Mouse (Mus musculus) neural tube, embryonic 15.5 days (tissue): ENCODE measurements at regions not wholly inside any gene's neighbourhood (a gene's known extent, or its start where the extent isn't known, plus 50 kb on each side); places are given as distances from the start of the nearest gene placed in this dataset.

Experiments used
- ATAC-seq: fragments of 200-750 bp; cut with Nextera tagmentation; 2 replicates; pipeline ENCODE4 v1.8.0; 2017; ENCODE audit warnings: mild to moderate bottlenecking, moderate TSS enrichment, moderate library complexity; ENCODE audit not compliant: low FRiP score
- H3K27ac ChIP-seq: fragments of 300-500 bp; sonication (generic); replicated peaks from 2 replicates; pipeline ENCODE4 v1.5.1; 2015; ENCODE audit warnings: mild to moderate bottlenecking, inconsistent platforms
- H3K27me3 ChIP-seq: fragments of 300-500 bp; sonication (generic); replicated peaks from 2 replicates; pipeline ENCODE4 v1.6.1; 2015; ENCODE audit warnings: inconsistent platforms
- H3K36me3 ChIP-seq: fragments of 300-500 bp; sonication (generic); 2 replicates; pipeline ENCODE4 v1.6.1; 2015; ENCODE audit warnings: inconsistent platforms
- H3K4me1 ChIP-seq: fragments of 300-500 bp; sonication (generic); 2 replicates; pipeline ENCODE4 v1.6.1; 2015; ENCODE audit warnings: inconsistent platforms
- H3K4me2 ChIP-seq: fragments of 300-500 bp; sonication (generic); 2 replicates; pipeline ENCODE4 v1.6.1; 2015; ENCODE audit warnings: inconsistent platforms, mild to moderate bottlenecking, moderate library complexity
- H3K4me3 ChIP-seq: fragments of 300-500 bp; sonication (generic); replicated peaks from 2 replicates; pipeline ENCODE4 v1.5.1; 2015; ENCODE audit warnings: mild to moderate bottlenecking, inconsistent platforms
- H3K9ac ChIP-seq: fragments of 300-500 bp; sonication (generic); replicated peaks from 2 replicates; pipeline ENCODE4 v1.6.1; 2015; ENCODE audit warnings: mild to moderate bottlenecking, inconsistent platforms
- H3K9me3 ChIP-seq: fragments of 300-500 bp; sonication (generic); replicated peaks from 2 replicates; pipeline ENCODE4 v1.6.1; 2016; ENCODE audit warnings: inconsistent platforms
- WGBS: fragments of 180-500 bp; shearing (Covaris S2); methylation state at CpG from one replicate; pipeline ENCODE4 v1.1.7; 2015; ENCODE audit warnings: mixed read lengths; 5-methylcytosine and 5-hydroxymethylcytosine counted together

- Histone ChIP-seq H3K27me3 (no peaks in the 10 kb centered on the region; the same call in 1 of the 2 replicates), H3K27ac (no peak overlapping the region), H3K4me2 (no peak overlapping the region), H3K9ac (no peak overlapping the region), H3K4me3 (no peak overlapping the region), H3K9me3 (no peaks in the 10 kb centered on the region), H3K4me1 (peaks cover 13% of the 10 kb centered on the region), H3K36me3 (no peaks in the 10 kb centered on the region)
- ATAC-seq = no peak
These were observed 118.9 kb downstream of the Cyp26b1 start for GRCm38 (mm10) chr6:84474835-84475234.

GRCm38 (mm10) chr6:84473171-84473570, 120.5 kb downstream of the Cyp26b1 start:
- 73% methylated on average over 3 of the region's 3 CpGs for WGBS
- no peaks in the 10 kb centered on the region for H3K36me3 ChIP-seq
- no peak overlapping the region for H3K27ac ChIP-seq
- no peak overlapping the region for H3K9ac ChIP-seq
- H3K9me3 ChIP-seq = no peaks in the 10 kb centered on the region
- H3K4me3 ChIP-seq = no peak overlapping the region
- ATAC-seq = no peak
- no peaks in the 10 kb centered on the region for H3K27me3 ChIP-seq
- H3K4me2 ChIP-seq = no peak overlapping the region
- peaks cover 13% of the 10 kb centered on the region for H3K4me1 ChIP-seq

GRCm38 (mm10) chr6:84472287-84472686, 121.4 kb downstream of the Cyp26b1 start:
- ATAC-seq = no peak
- no peaks in the 10 kb centered on the region for H3K36me3 ChIP-seq
- peaks cover 11% of the 10 kb centered on the region for H3K4me1 ChIP-seq
- no peak overlapping the region for H3K4me3 ChIP-seq
- no peak overlapping the region for H3K4me2 ChIP-seq
- H3K27ac ChIP-seq = no peak overlapping the region
- no peak overlapping the region for H3K9ac ChIP-seq
- WGBS = 24% methylated on average over 3 of the region's 3 CpGs
- H3K9me3 ChIP-seq = no peaks in the 10 kb centered on the region
- no peaks in the 10 kb centered on the region for H3K27me3 ChIP-seq

GRCm38 (mm10) chr6:84467319-84467718, 126.4 kb downstream of the Cyp26b1 start:
- Histone ChIP-seq H3K27me3 (no peaks in the 10 kb centered on the region), H3K9me3 (no peaks in the 10 kb centered on the region), H3K27ac (no peak overlapping the region), H3K4me3 (no peak overlapping the region), H3K4me2 (no peak overlapping the region), H3K9ac (no peak overlapping the region), H3K36me3 (no peaks in the 10 kb centered on the region), H3K4me1 (0 out of 2 replicates have a peak, but pooled peaks cover 4% of the 10 kb centered on the region)
- WGBS = 92% methylated on average over 3 of the region's 3 CpGs
- ATAC-seq = no peak

- 0 out of 2 replicates have a peak, but pooled peaks cover 4% of the 10 kb centered on the region for H3K4me1 ChIP-seq
These were observed 127.5 kb downstream of the Cyp26b1 start for GRCm38 (mm10) chr6:84466223-84466622.

GRCm38 (mm10) chr6:84465596-84465995, 128.1 kb downstream of the Cyp26b1 start:
- ATAC-seq = no peak
- Histone ChIP-seq H3K9me3 (no peaks in the 10 kb centered on the region), H3K4me1 (0 out of 2 replicates have a peak, but pooled peaks cover 4% of the 10 kb centered on the region), H3K27me3 (no peaks in the 10 kb centered on the region), H3K4me3 (no peak overlapping the region), H3K27ac (no peak overlapping the region), H3K9ac (no peak overlapping the region), H3K36me3 (no peaks in the 10 kb centered on the region), H3K4me2 (no peak overlapping the region)
- 89% methylated on average over 5 of the region's 5 CpGs for WGBS

More at GRCm38 (mm10) chr6:84466223-84466622, 127.5 kb downstream of the Cyp26b1 start:
- H3K27ac ChIP-seq = no peak overlapping the region
- no peak overlapping the region for H3K9ac ChIP-seq
- H3K4me3 ChIP-seq = no peak overlapping the region
- H3K27me3 ChIP-seq = no peaks in the 10 kb centered on the region
- no peak for ATAC-seq
- 30% methylated on average over 7 of the region's 7 CpGs for WGBS
- H3K9me3 ChIP-seq = no peaks in the 10 kb centered on the region
- no peak overlapping the region for H3K4me2 ChIP-seq
- no peaks in the 10 kb centered on the region for H3K36me3 ChIP-seq

GRCm38 (mm10) chr6:84463592-84464367, 129.9 kb downstream of the Cyp26b1 start:
- no peak overlapping the region for H3K27ac ChIP-seq
- no peak overlapping the region for H3K4me2 ChIP-seq
- no peaks in the 10 kb centered on the region for H3K36me3 ChIP-seq
- H3K27me3 ChIP-seq = no peaks in the 10 kb centered on the region
- no peak overlapping the region for H3K4me3 ChIP-seq
- 0 out of 2 replicates have a peak, but pooled peaks cover 4% of the 10 kb centered on the region for H3K4me1 ChIP-seq
- WGBS = 93% methylated on average over 7 of the region's 7 CpGs
- ATAC-seq = no peak
- no peak overlapping the region for H3K9ac ChIP-seq
- no peaks in the 10 kb centered on the region for H3K9me3 ChIP-seq

GRCm38 (mm10) chr6:84456803-84457202, 136.9 kb downstream of the Cyp26b1 start:
- 87% methylated on average over 3 of the region's 3 CpGs for WGBS
- ATAC-seq = no peak
- Histone ChIP-seq H3K9me3 (no peaks in the 10 kb centered on the region), H3K27me3 (no peaks in the 10 kb centered on the region), H3K4me1 (no peaks in the 10 kb centered on the region), H3K27ac (no peak overlapping the region), H3K9ac (no peak overlapping the region), H3K36me3 (no peaks in the 10 kb centered on the region), H3K4me3 (no peak overlapping the region), H3K4me2 (no peak overlapping the region)

- no peaks in the 10 kb centered on the region for H3K27me3 ChIP-seq
- H3K4me1 ChIP-seq = no peaks in the 10 kb centered on the region
- H3K9me3 ChIP-seq = no peaks in the 10 kb centered on the region
- no peak overlapping the region for H3K4me2 ChIP-seq
- WGBS = 66% methylated on average over 4 of the region's 4 CpGs
- no peak for ATAC-seq
- H3K36me3 ChIP-seq = no peaks in the 10 kb centered on the region
- H3K27ac ChIP-seq = no peak overlapping the region
- no peak overlapping the region for H3K9ac ChIP-seq
- H3K4me3 ChIP-seq = no peak overlapping the region
These were observed 148.6 kb downstream of the Cyp26b1 start for GRCm38 (mm10) chr6:84445093-84445492.

GRCm38 (mm10) chr6:84442667-84443066, 151.0 kb downstream of the Cyp26b1 start:
- H3K9me3 ChIP-seq = no peaks in the 10 kb centered on the region
- H3K9ac ChIP-seq = no peak overlapping the region
- H3K4me1 ChIP-seq = no peaks in the 10 kb centered on the region
- H3K4me2 ChIP-seq = no peak overlapping the region
- no peaks in the 10 kb centered on the region for H3K36me3 ChIP-seq
- WGBS = 87% methylated on average over 1 of the region's 1 CpGs
- no peak overlapping the region for H3K27ac ChIP-seq
- H3K27me3 ChIP-seq = no peaks in the 10 kb centered on the region
- no peak for ATAC-seq
- H3K4me3 ChIP-seq = no peak overlapping the region

GRCm38 (mm10) chr6:84441721-84442480, 151.8 kb downstream of the Cyp26b1 start:
- no peaks in the 10 kb centered on the region for H3K36me3 ChIP-seq
- ATAC-seq = no peak

GRCm38 (mm10) chr6:84436716-84437115, 157.0 kb downstream of the Cyp26b1 start:
- WGBS = 92% methylated on average over 1 of the region's 1 CpGs
- Histone ChIP-seq H3K36me3 (no peaks in the 10 kb centered on the region), H3K4me1 (0 out of 2 replicates have a peak, but pooled peaks cover 5% of the 10 kb centered on the region), H3K27ac (no peak overlapping the region), H3K9me3 (no peaks in the 10 kb centered on the region), H3K4me2 (no peak overlapping the region), H3K9ac (no peak overlapping the region), H3K27me3 (no peaks in the 10 kb centered on the region), H3K4me3 (no peak overlapping the region)
- no peak for ATAC-seq

More at GRCm38 (mm10) chr6:84441721-84442480, 151.8 kb downstream of the Cyp26b1 start:
- Histone ChIP-seq H3K9ac (no peak overlapping the region), H3K4me3 (no peak overlapping the region), H3K4me2 (no peak overlapping the region), H3K27ac (no peak overlapping the region), H3K4me1 (no peaks in the 10 kb centered on the region), H3K9me3 (no peaks in the 10 kb centered on the region), H3K27me3 (no peaks in the 10 kb centered on the region)
- WGBS = 77% methylated on average over 5 of the region's 5 CpGs
